Mouse (Mus musculus): ENCODE measurements at regions not wholly inside any gene's neighbourhood (a gene's known extent, or its start where the extent isn't known, plus 50 kb on each side); places are given as distances from the start of the nearest gene placed in this dataset.

DNA sequence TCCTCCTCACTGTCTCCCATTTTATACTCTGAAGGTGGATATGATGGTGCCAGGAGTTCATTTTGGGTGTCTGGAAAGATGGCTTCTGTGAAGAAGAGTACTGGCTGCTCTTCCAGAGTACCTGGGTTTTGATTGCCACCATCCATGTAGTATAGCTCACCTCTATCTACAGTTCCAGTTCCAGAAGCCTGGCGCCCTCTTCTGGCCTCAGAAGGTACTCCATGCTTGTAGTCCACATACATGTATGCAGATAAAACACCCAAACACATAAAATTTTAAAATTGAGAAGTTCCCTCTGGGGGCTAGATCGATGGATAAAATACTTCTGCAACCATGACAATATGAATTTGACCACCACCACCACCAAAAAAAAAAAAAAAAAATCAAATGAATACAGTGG lies 128.4 kb upstream of the Pkdcc start:
- DNase-seq (ENCODE audit: low read depth in 2 of 2, low spot score in 2 of 2), result no peak

GRCm38 (mm10) chr17:83088471-83088870 lies 126.6 kb upstream of the Pkdcc start:
- no peak for DNase-seq (ENCODE audit: low read depth in 2 of 2, low spot score in 2 of 2)

GRCm38 (mm10) chr17:83089856-83090692 lies 125.0 kb upstream of the Pkdcc start:
- no peak for DNase-seq (ENCODE audit: low read depth in 2 of 2, low spot score in 2 of 2)

- DNase-seq (ENCODE audit: low read depth in 2 of 2, low spot score in 2 of 2), result no peak
Observed at GRCm38 (mm10) chr17:83093862-83094261, 121.2 kb upstream of the Pkdcc start.

- DNase-seq (ENCODE audit: low read depth in 2 of 2, low spot score in 2 of 2), result no peak
Observed at GRCm38 (mm10) chr17:83096451-83096850, 118.6 kb upstream of the Pkdcc start.

GRCm38 (mm10) chr17:83097998-83098397 lies 117.1 kb upstream of the Pkdcc start:
- DNase-seq (ENCODE audit: low read depth in 2 of 2, low spot score in 2 of 2), result no peak

- no peak for DNase-seq (ENCODE audit: low read depth in 2 of 2, low spot score in 2 of 2)
Observed at GRCm38 (mm10) chr17:83098679-83099413, 116.2 kb upstream of the Pkdcc start.

DNA sequence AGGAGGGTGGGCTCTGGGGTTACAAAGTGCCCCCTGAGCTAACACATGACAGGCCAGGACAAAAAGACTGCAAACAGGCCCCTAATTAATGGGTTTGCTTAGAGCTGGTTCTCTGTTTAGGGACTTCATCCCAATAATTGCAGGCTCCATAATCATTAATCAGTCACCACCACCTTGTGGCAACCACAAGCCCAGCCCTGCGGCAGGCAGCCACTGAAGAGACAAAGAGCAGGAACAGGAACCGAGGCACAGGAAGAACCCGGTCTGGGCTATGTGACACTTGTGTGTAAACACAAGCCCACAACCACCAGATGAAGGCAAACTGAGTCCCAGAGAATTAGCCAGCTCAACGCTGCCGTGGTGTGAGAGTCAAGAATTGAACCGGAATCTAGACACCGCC lies 114.1 kb upstream of the Pkdcc start:
- no peak for DNase-seq (ENCODE audit: low read depth in 2 of 2, low spot score in 2 of 2)

- no peak for DNase-seq (ENCODE audit: low read depth in 2 of 2, low spot score in 2 of 2)
Observed at GRCm38 (mm10) chr17:83101756-83102155, 113.3 kb upstream of the Pkdcc start.

DNA sequence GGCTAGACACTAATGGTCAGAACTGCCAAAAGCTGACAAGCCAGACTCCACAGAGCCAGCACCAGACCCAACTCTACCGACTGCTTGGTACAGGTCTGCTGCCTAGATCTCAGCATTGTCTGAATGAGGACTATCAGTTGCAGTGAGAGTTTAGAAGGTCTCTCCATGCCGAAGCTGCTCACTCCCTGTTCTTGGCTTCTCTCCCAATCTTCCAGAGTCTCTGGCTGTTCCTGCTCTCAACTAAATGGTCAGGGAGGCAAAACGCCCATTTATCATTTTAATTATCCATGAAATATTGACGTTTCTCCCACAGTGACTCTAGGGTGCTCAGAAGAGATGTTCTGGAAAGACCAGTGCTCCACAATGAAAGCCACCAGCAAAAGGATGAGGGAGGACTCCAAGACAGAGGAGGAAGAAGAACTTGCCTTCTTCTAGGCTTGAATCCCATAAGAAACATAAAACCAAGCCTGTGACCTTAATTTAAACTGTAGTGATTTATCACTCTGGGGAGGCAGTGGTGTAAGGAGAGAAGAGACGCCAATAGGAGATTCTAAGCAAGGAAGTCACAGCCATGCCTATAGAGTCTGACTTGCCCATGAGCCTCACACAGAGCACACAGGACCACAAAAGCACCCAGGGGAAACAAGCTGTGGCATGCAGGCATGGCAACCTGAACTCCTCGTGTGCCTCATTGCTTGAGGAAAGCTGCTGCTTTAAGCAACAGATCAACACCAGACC lies 112.2 kb upstream of the Pkdcc start:
- no peak for DNase-seq (ENCODE audit: low read depth in 2 of 2, low spot score in 2 of 2)

- DNase-seq (ENCODE audit: low read depth in 2 of 2, low spot score in 2 of 2), result no peak
Observed at GRCm38 (mm10) chr17:83108151-83108550, 106.9 kb upstream of the Pkdcc start.

GRCm38 (mm10) chr17:83109792-83110440 lies 105.2 kb upstream of the Pkdcc start:
- DNase-seq (ENCODE audit: low read depth in 2 of 2, low spot score in 2 of 2), result no peak

- no peak for DNase-seq (ENCODE audit: low read depth in 2 of 2, low spot score in 2 of 2)
Observed at GRCm38 (mm10) chr17:83110556-83110955, 104.5 kb upstream of the Pkdcc start.

DNA sequence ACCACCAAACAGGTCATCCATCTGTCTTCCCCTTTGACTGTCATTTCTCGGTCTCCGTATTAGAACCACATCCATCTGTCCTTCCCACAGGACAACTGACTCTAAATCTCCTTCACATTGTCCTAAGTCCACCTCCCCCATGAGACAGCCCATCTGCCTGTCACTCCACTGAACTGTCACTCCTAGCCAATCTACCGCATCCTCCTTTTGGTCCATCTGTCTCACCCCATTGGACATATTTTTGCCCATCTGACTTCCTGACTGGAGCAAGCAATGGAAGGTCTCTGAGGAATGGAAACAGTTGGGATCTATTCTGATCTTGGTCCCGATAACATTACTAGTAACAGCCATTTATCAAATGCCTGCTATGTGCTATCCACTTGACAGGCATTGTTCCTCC lies 99.9 kb upstream of the Pkdcc start:
- no peak for DNase-seq (ENCODE audit: low read depth in 2 of 2, low spot score in 2 of 2)

GRCm38 (mm10) chr17:83115832-83116480 lies 99.1 kb upstream of the Pkdcc start:
- DNase-seq (ENCODE audit: low read depth in 2 of 2, low spot score in 2 of 2), result no peak

DNA sequence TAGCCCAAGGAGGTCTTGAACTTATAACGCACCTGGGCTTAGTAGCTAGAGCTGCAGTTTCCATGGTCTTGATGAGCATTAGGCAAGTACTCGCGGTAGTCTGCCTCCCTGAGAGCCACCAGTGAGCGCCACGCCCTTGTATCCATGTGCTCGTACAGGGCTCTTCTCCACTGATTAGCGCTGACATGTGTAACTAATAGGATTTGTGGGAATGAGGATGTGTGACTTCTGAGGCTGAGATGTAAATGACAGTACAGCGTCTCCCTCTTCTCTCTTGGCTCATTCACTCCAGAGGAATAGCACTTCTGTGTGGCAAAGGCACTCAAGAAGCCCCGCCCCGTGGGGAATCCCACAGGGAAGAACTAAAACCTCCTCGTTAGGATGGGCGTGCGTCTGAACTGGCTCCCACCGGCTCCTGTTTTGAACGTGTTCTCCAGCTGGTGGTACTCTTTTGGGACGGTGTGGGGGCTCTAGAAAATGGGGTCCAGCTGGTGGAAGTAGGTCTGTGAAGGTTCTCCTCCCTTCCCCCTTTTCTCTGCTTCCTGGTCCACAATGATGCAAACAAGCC lies 94.3 kb upstream of the Pkdcc start:
- DNase-seq (ENCODE audit: low read depth in 2 of 2, low spot score in 2 of 2), result no peak

DNA sequence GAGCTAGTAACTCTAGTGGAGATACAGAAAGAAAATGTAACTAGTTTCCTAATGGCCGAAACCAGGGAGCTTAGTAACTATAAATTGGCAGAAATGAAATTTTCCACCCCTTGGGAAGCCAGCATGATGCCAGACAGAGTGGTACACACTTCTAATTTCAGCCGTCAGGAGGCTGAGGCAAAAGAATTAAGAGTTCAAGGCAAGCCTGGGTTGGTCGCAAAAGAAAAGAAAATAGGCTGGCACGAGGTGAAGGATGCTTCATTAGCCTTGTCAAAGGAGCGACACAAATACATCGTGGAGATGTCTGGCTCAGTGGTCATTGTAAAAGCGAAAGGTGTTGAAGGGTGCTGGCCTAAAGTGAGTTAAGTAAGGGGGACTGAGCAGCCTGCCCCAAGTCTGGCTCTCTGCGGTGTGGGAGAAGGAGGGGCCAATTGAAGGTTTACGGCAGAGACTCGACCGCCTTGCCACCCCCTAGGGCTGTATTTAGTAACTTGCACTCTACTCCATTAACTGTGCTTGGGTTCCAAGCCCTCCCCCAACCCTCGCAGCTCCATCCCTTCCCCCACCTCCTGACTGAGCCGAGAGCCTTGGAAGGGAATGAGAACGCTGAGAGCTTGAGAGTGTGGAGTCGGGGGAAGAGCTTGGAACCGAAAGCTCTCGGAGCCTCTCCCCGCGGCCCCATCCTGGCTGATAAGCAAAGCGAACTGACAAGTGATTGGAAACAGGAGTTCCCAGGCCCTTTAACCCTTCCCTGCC lies 92.4 kb upstream of the Pkdcc start:
- DNase-seq (ENCODE audit: low read depth in 2 of 2, low spot score in 2 of 2), result no peak

DNA sequence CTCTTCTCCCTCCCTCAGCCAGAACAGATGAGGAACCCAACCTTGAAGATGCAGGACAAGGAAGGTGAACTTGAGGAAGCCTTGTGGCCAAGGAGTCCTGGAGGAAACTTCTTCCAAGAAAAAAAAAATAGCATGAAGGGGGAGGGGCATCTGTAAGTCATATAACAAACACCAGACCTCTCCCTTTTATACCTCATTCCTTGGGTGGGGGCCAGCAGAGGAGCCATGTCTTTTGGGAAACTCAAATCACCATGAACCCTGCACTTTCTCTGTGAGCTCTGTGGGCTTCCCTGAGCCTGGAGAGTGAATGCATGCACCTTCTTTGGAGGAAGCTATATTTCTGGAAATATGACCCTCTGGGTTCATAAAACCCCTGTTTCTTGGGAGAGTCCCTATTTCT lies 90.0 kb upstream of the Pkdcc start:
- DNase-seq (ENCODE audit: low read depth in 2 of 2, low spot score in 2 of 2), result no peak

- no peak for DNase-seq (ENCODE audit: low read depth in 2 of 2, low spot score in 2 of 2)
Observed at GRCm38 (mm10) chr17:83127842-83128241, 87.2 kb upstream of the Pkdcc start.

Measured in CD8-positive naive resting alpha-beta T cell, adult 2 months (primary cell).